Mouse (Mus musculus) heart, adult 2 months (tissue): ENCODE data around the gene Pheta1.

Experiments used
- CTCF ChIP-seq: fragments of 200-600 bp; IDR thresholded peaks from 2 replicates; pipeline ENCODE4 v1.8.1; 2022; ENCODE audit warnings: antibody characterized with exemption, mild to moderate bottlenecking, moderate library complexity
- POLR2A ChIP-seq: fragments of 200-500 bp; IDR thresholded peaks from 2 replicates; pipeline ENCODE4 v1.6.1; 2011; ENCODE audit warnings: mild to moderate bottlenecking, low read depth, low read length, control low read depth; ENCODE audit not compliant: insufficient read depth

DNA sequence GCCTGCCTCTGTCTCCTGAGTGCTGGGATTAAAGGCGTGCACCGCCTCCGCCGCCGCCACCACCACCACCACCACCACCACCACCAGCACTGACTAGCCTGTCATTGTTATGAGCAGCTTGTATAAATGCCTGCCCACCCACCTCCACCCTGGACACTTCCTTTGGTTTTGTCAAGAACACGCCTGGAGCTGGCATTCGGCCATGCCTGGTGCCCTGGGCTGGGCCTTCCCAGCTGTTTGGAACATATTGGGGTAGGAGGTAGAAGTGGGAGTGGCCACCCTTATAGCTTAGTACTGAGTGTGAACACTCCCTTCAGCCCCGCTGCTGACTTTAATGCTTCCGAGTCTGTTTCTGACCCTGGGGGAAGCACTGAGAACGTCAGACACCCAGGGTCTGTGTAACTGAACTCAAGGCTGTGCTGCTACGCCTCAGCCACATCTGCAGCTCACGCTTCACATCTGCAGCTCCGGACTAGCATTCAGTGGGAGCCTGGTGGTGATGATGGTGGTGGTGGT, 22.8 kb downstream of the Pheta1 start:
- TF ChIP-seq POLR2A (no peak), CTCF (no peak)
